Mouse (Mus musculus) hindbrain, postnatal 0 days (tissue): ENCODE results near the gene Folr2. TPM values are rescaled to one million over a fixed set of nuclear protein-coding genes. Genes with fewer than 3 reads are reported as not detected.

Experiments used
- ATAC-seq: fragments of 200-750 bp; cut with Nextera tagmentation; 2 replicates; pipeline ENCODE4 v1.8.0; 2017; ENCODE audit warnings: mild to moderate bottlenecking, moderate TSS enrichment, moderate library complexity
- DNase-seq: peaks from one replicate; pipeline ENCODE4 v3.0.0-alpha.2; 2015; ENCODE audit warnings: low spot score
- H3K27ac ChIP-seq: fragments of 300-500 bp; sonication (generic); 2 replicates; pipeline ENCODE4 v1.5.1; 2014; ENCODE audit warnings: mild to moderate bottlenecking
- H3K27me3 ChIP-seq: fragments of 300-500 bp; sonication (generic); 2 replicates; pipeline ENCODE4 v1.6.1; 2014; ENCODE audit warnings: low read length, mixed read lengths; ENCODE audit not compliant: insufficient read depth
- H3K36me3 ChIP-seq: fragments of 300-500 bp; sonication (generic); 2 replicates; pipeline ENCODE4 v1.6.1; 2014; ENCODE audit warnings: low read length, mixed read lengths; ENCODE audit not compliant: insufficient read depth
- H3K4me1 ChIP-seq: fragments of 300-500 bp; sonication (generic); 2 replicates; pipeline ENCODE4 v1.6.1; 2014; ENCODE audit warnings: antibody characterized with exemption, low read length, mixed read lengths; ENCODE audit not compliant: insufficient read depth
- H3K4me2 ChIP-seq: fragments of 300-500 bp; sonication (generic); 2 replicates; pipeline ENCODE4 v1.6.1; 2014; ENCODE audit warnings: low read depth, mild to moderate bottlenecking, low read length, moderate library complexity, mixed read lengths
- H3K4me3 ChIP-seq: fragments of 300-500 bp; sonication (generic); 2 replicates; pipeline ENCODE4 v1.5.1; 2014; ENCODE audit warnings: low read length
- H3K9ac ChIP-seq: fragments of 300-500 bp; sonication (generic); replicated peaks from 2 replicates; pipeline ENCODE4 v1.6.1; 2014; ENCODE audit warnings: mild to moderate bottlenecking, low read length, moderate library complexity, mixed read lengths
- H3K9me3 ChIP-seq: fragments of 300-500 bp; sonication (generic); 2 replicates; pipeline ENCODE4 v1.6.1; 2016; ENCODE audit warnings: low read length, mixed read lengths
- CTCF ChIP-seq: IDR thresholded peaks from 2 replicates; pipeline ENCODE4 v1.5.1; 2016; ENCODE audit warnings: antibody characterized with exemption, control low read depth, low read depth
- WGBS: fragments of 180-500 bp; shearing (Covaris S2); extraction: QIAGEN DNeasy Blood & Tissue Kit; methylation state at CpG from one replicate; pipeline ENCODE4 v1.1.7; 2014; 5-methylcytosine and 5-hydroxymethylcytosine counted together
- polyA plus RNA-seq: library from polyadenylated mRNA; unstranded; fragments of >200 nt; fragmentation: Nextera tagmentation; extraction: Ambion mirVana; gene quantifications from 2 replicates; pipeline ENCODE4 v1.2.1, GENCODE M21; 2015
- total RNA-seq: library from RNA; depleted of rRNA; stranded (reverse); fragments of >200 nt; gene quantifications from 2 replicates; pipeline ENCODE4 v1.2.3, GENCODE M21; 2014

Folr2 gene
- total and polyA plus RNA-seq, 2 experiments from 2014 or later: 1.8 to 2.2 TPM

DNA sequence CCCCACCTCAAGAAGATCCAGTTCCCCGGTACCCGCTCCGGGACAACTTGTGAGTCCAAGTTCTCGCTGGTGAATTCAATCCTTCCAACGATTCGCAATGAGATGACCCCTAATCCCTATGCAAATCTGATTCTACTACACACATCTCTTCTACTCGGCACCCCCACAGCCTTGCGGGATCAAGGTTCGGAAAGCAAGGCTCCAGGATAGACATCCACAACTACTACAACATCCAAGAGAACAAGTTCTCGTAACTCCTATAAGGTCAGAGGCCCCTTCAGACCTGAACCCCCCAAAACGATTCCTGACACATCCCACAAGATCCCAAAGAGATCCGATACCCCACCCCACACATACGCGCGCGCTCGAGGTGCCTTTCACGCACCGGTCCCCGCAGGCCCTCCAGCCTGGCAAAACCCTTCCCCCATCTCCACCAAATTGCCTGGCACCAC lies 19.8 kb downstream of the Folr2 start:
- Histone ChIP-seq H3K4me2 (peak overlapping the region; percentile 99), H3K4me1 (no peaks in the 10 kb centered on the region), H3K4me3 (peak overlapping the region; percentile 67), H3K9me3 (no peaks in the 10 kb centered on the region), H3K27ac (peak overlapping the region; percentile 89), H3K27me3 (no peaks in the 10 kb centered on the region; the same call in 1 of the 2 replicates), H3K36me3 (no peaks in the 10 kb centered on the region), H3K9ac (peak overlapping the region; percentile 70)
- no peak for DNase-seq
- ATAC-seq: peak; percentile 11; the same call in 1 of the 2 replicates
- TF ChIP-seq CTCF: no peak
- under 1% methylated on average over 20 of the region's 20 CpGs for WGBS

GRCm38 (mm10) chr7:101836271-101837153 lies 20.5 kb downstream of the Folr2 start:
- Histone ChIP-seq H3K9me3 (no peaks in the 10 kb centered on the region), H3K27ac (peak overlapping the region; percentile 89), H3K36me3 (peaks cover 2% of the 10 kb centered on the region; the same call in 1 of the 2 replicates), H3K9ac (peak overlapping the region; percentile 70), H3K4me1 (no peaks in the 10 kb centered on the region), H3K4me3 (peak overlapping the region; percentile 67), H3K27me3 (no peaks in the 10 kb centered on the region; the same call in 1 of the 2 replicates), H3K4me2 (peak overlapping the region; percentile 99)
- peak; percentile 73 for DNase-seq
- WGBS: under 1% methylated on average over 63 of the region's 63 CpGs
- TF ChIP-seq CTCF: no peak
- peak; percentile 70 for ATAC-seq

DNA sequence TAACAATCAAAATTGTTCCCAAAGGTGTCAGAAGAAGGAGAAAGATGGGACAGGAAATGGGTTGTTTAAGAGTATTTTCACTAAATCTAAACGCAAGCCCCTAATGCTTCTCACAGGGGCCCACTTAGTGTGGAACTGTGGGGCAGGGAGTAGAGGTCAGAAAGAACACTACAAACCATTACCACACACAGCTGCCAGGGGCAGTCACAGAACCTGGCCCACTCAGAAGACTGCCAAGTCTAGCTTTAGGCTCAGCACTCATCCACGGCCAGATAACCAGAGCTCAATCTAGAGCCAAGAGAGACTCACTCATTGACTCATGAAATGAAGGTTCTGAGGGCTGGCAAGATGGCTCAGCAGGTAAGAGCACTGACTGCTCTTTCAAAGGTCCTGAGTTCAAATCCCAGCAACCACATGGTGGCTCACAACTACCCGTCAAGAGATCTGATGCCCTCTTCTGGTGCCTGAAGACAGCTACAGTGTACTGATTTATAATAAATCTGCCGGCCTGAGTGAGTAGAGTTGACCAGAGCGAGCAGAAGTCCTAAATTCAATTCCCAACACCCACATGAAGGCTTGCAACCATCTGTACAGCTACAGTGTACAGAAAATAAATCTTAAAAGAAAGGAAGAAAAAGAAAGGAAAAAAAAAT lies 21.4 kb downstream of the Folr2 start:
- H3K27me3 ChIP-seq: no peaks in the 10 kb centered on the region; the same call in 1 of the 2 replicates
- no peaks in the 10 kb centered on the region for H3K4me1 ChIP-seq
- TF ChIP-seq CTCF: peak; percentile 35; the same call in 1 of the 2 replicates
- peak overlapping the region; percentile 89; the same call in 1 of the 2 replicates for H3K27ac ChIP-seq
- H3K9ac ChIP-seq: peak overlapping the region; percentile 70; the same call in 1 of the 2 replicates
- H3K36me3 ChIP-seq: peaks cover 4% of the 10 kb centered on the region
- 51% methylated on average over 5 of the region's 5 CpGs for WGBS
- DNase-seq (no peak), ATAC-seq (no peak)
- H3K4me3 ChIP-seq: peak overlapping the region; percentile 67
- H3K9me3 ChIP-seq: no peaks in the 10 kb centered on the region
- peak overlapping the region; percentile 99 for H3K4me2 ChIP-seq

DNA sequence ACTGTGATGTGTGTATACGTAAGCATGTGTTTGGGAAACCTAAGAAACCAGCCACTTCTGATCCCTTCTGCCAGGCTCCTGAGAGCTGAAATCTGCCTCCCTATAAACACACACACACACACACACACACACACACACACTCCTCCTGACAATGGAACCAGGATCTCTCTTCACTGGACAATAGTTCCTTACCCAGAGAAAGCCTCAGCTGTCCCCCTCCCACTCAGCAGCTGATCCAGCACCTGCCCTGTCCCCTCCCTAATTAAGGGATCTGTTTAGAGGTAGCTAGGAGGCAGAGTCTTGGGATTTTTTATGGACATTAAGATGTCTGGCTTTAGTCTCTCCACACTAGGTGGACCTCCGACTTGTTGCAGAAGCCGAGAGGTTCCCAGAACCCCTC lies 22.1 kb downstream of the Folr2 start:
- ATAC-seq (no peak), DNase-seq (no peak)
- no peaks in the 10 kb centered on the region for H3K9me3 ChIP-seq
- H3K27me3 ChIP-seq: no peaks in the 10 kb centered on the region; the same call in 1 of the 2 replicates
- H3K4me3 ChIP-seq: no peak overlapping the region
- H3K36me3 ChIP-seq: peaks cover 4% of the 10 kb centered on the region
- H3K9ac ChIP-seq: no peak overlapping the region
- no peaks in the 10 kb centered on the region for H3K4me1 ChIP-seq
- 58% methylated on average over 3 of the region's 3 CpGs for WGBS
- H3K27ac ChIP-seq: no peak overlapping the region
- TF ChIP-seq CTCF: no peak
- peak overlapping the region; percentile 99 for H3K4me2 ChIP-seq

DNA sequence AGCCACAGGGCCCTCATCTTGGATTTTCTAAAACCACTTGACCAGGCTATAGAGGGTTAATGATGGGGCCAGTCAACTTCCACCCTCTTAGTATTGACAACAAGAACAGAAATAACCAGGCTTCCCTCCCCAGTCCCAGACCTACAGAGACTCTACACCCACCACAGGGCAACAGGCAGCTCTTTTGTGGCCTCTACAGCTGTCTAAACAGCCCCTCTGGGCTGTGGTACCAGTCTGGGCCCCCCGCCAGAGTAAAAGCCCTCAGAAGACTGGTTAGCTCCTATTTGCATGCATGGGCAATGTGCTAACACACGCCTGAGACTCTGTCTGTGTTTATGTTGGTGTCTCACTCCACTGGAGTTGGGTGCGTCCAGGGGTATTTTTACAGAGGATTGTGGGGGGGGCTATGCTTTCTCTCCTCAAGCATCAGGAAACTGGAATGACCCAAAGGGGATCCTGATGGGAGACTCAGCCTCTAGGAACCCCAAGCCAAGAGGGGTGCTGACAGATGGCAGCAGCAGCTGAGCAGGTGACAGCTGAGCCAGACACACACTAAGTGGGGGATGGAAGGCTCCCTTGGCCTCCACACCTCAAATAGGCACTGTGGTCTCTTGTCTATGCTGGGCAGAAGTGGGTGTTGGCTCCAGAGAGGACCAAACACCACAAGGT lies 22.9 kb downstream of the Folr2 start:
- Histone ChIP-seq H3K27ac (no peak overlapping the region), H3K27me3 (no peaks in the 10 kb centered on the region; the same call in 1 of the 2 replicates), H3K9me3 (no peaks in the 10 kb centered on the region), H3K4me2 (no peak overlapping the region), H3K4me3 (no peak overlapping the region), H3K9ac (no peak overlapping the region), H3K36me3 (peaks cover 4% of the 10 kb centered on the region), H3K4me1 (no peaks in the 10 kb centered on the region)
- no peak for TF ChIP-seq CTCF
- DNase-seq (peak; percentile 66), ATAC-seq (no peak)
- 33% methylated on average over 3 of the region's 3 CpGs for WGBS

DNA sequence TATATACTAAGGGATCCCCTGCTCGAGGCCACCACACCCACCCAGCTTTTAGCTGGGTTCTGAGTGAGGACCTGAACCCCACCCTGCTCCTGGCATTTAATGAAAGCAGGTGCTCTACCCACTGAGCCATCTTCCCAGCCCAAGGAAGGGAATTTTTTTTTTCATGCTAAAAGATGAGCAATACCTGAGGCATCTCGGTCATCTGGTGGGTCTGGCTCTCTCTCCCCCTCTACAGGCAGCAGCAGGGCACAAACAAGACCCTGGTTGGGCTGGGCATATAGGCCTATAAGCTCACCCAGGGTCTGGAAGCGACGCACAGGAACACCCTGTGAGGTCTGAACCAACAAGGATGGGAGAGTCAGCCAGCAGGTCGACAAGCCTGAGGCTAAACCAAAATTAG lies 23.6 kb downstream of the Folr2 start:
- peaks cover 10% of the 10 kb centered on the region for H3K36me3 ChIP-seq
- H3K4me2 ChIP-seq: no peak overlapping the region
- no peak overlapping the region for H3K27ac ChIP-seq
- H3K4me1 ChIP-seq: no peaks in the 10 kb centered on the region
- H3K9me3 ChIP-seq: no peaks in the 10 kb centered on the region
- peak; percentile 24; the same call in 1 of the 2 replicates for TF ChIP-seq CTCF
- no peak overlapping the region for H3K4me3 ChIP-seq
- DNase-seq: no peak
- 68% methylated on average over 5 of the region's 5 CpGs for WGBS
- H3K27me3 ChIP-seq: no peaks in the 10 kb centered on the region
- H3K9ac ChIP-seq: no peak overlapping the region
- no peak for ATAC-seq
